Mouse (Mus musculus): Measurements from ENCODE around the gene Pnmt. TPM values are rescaled to one million over a fixed set of nuclear protein-coding genes. Genes with fewer than 3 reads are reported as not detected.

Gene Pnmt
- 1 to 10 TPM in 1 of 2 experiments, under 1 TPM in 1; 0.61 to 1.1 TPM for total RNA-seq (2021)

- intact Hi-C loops (cut with DNase I), result no loop called here
- DNase-seq (ENCODE audit: extremely low spot score in 1 of 2, low spot score in 2 of 2), result no peak
These were observed at the start of gene Pnmt for GRCm38 (mm10) chr11:98385638-98386585. Gene Pnmt (plus strand): TSS chr11:98386450.

- intact Hi-C loops (cut with DNase I), result no loop called here
- DNase-seq (ENCODE audit: extremely low spot score in 1 of 2, low spot score in 2 of 2), result peak; percentile 68 to 81
These were observed 47.7 kb upstream of the Pnmt start for GRCm38 (mm10) chr11:98338507-98338961.

- peak in 1 of 2 experiments; percentile 54 for DNase-seq (ENCODE audit: extremely low spot score in 1 of 2, low spot score in 2 of 2)
- intact Hi-C loops (cut with DNase I), result no loop called here
These were observed 47.2 kb upstream of the Pnmt start for GRCm38 (mm10) chr11:98339071-98339501.

- peak in 1 of 2 experiments; percentile 50 for DNase-seq (ENCODE audit: extremely low spot score in 1 of 2, low spot score in 2 of 2)
- intact Hi-C loops (cut with DNase I), result loop anchor here (5.0 kb wide), 1 partner anchor 118 kb away; no protein-coding TSS in a partner anchor
These were observed 46.5 kb upstream of the Pnmt start for GRCm38 (mm10) chr11:98339679-98340287.

- intact Hi-C loops (cut with DNase I), result loop anchor here (5.0 kb wide), 1 partner anchor 117 kb away; no protein-coding TSS in a partner anchor
- DNase-seq (ENCODE audit: extremely low spot score in 1 of 2, low spot score in 2 of 2), result no peak
These were observed 45.7 kb upstream of the Pnmt start for GRCm38 (mm10) chr11:98340597-98340996.

GRCm38 (mm10) chr11:98341174-98341573 is 45.1 kb upstream of the Pnmt start:
- DNase-seq (ENCODE audit: extremely low spot score in 1 of 2, low spot score in 2 of 2), result no peak
- intact Hi-C loops (cut with DNase I), result loop anchor here (5.0 kb wide), 1 partner anchor 116 kb away; no protein-coding TSS in a partner anchor

- peak; percentile 88 to 92 for DNase-seq (ENCODE audit: extremely low spot score in 1 of 2, low spot score in 2 of 2)
- intact Hi-C loops (cut with DNase I), result loop anchor here (1.0 to 5.0 kb wide), 3 partner anchors 47 to 115 kb away; no protein-coding TSS in a partner anchor
These were observed 44.0 kb upstream of the Pnmt start for GRCm38 (mm10) chr11:98342000-98342945.

GRCm38 (mm10) chr11:98345253-98345652 is 41.0 kb upstream of the Pnmt start:
- intact Hi-C loops (cut with DNase I), result loop anchor here (5.0 kb wide), 1 partner anchor 92 kb away; the partner anchor contains the start of gene Mien1
- peak in 1 of 2 experiments; percentile 84 for DNase-seq (ENCODE audit: extremely low spot score in 1 of 2, low spot score in 2 of 2)

GRCm38 (mm10) chr11:98346168-98346567 is 40.1 kb upstream of the Pnmt start:
- intact Hi-C loops (cut with DNase I), result loop anchor here (5.0 kb wide), 1 partner anchor 91 kb away; the partner anchor contains the start of gene Mien1
- no peak for DNase-seq (ENCODE audit: extremely low spot score in 1 of 2, low spot score in 2 of 2)

- no peak for DNase-seq (ENCODE audit: extremely low spot score in 1 of 2, low spot score in 2 of 2)
- intact Hi-C loops (cut with DNase I), result loop anchor here (5.0 kb wide), 1 partner anchor 90 kb away; the partner anchor contains the start of gene Mien1
These were observed 38.7 kb upstream of the Pnmt start for GRCm38 (mm10) chr11:98347385-98348082.

GRCm38 (mm10) chr11:98348083-98348961 is 37.9 kb upstream of the Pnmt start, which contains the start of gene Ppp1r1b:
Gene Ppp1r1b (plus strand): TSS chr11:98348404.
- intact Hi-C loops (cut with DNase I), result loop anchor here (5.0 kb wide), 1 partner anchor 89 kb away; the partner anchor contains the start of gene Mien1
- peak; percentile 72 to 83 for DNase-seq (ENCODE audit: extremely low spot score in 1 of 2, low spot score in 2 of 2)

GRCm38 (mm10) chr11:98349308-98349707 is 36.9 kb upstream of the Pnmt start:
- DNase-seq (ENCODE audit: extremely low spot score in 1 of 2, low spot score in 2 of 2), result no peak
- intact Hi-C loops (cut with DNase I), result loop anchor here (5.0 kb wide), 1 partner anchor 88 kb away; the partner anchor contains the start of gene Mien1

GRCm38 (mm10) chr11:98352272-98352990 is 33.8 kb upstream of the Pnmt start:
- no peak for DNase-seq (ENCODE audit: extremely low spot score in 1 of 2, low spot score in 2 of 2)
- intact Hi-C loops (cut with DNase I), result no loop called here

GRCm38 (mm10) chr11:98353651-98354211 is 32.5 kb upstream of the Pnmt start:
- intact Hi-C loops (cut with DNase I), result no loop called here
- DNase-seq (ENCODE audit: extremely low spot score in 1 of 2, low spot score in 2 of 2), result no peak

GRCm38 (mm10) chr11:98354445-98354844 is 31.8 kb upstream of the Pnmt start:
- intact Hi-C loops (cut with DNase I), result no loop called here

More at GRCm38 (mm10) chr11:98354445-98354844, 31.8 kb upstream of the Pnmt start:
- DNase-seq (ENCODE audit: extremely low spot score in 1 of 2, low spot score in 2 of 2), result no peak
